Mouse (Mus musculus): ENCODE results near the gene Syt12.

DNA sequence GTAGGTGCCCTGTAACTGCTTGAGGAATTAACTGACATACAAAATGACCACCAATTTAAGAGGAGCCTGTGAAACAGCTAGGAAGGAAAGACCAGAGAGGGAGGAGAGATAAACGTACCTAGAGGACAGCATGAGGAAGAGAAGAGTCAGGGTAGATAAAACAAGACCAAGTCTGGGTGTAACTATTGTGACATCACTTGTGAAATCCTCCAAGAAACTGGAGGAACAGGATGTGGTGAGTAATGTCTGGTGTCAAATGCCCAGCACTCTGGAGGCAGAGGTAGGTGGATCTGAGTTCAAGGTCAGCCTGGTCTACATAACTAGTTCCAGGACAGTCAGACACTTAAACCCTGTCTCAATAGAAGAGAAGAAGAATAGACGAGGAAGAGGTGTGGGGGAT lies 68.2 kb downstream of the Syt12 start:
- no peak for TF ChIP-seq CHD2 (IDR thresholded peaks at IDR 0.05; ENCODE audit: low read length)
- TF ChIP-seq GATA1 (IDR thresholded peaks at IDR 0.05; ENCODE audit: low read depth, low read length), result peak; percentile 77
- peak; percentile 45; the same call in 1 of the 2 replicates for TF ChIP-seq MAX (IDR thresholded peaks at IDR 0.05; ENCODE audit: low read length)
- peak in 1 of 2 experiments; percentile 18; a peak in 1 of 4 replicates for TF ChIP-seq POLR2A (IDR thresholded peaks at IDR 0.05; ENCODE audit: control insufficient read depth in 1 of 2, insufficient read depth in 1 of 2, low read depth in 1 of 2, low read length in 2 of 2, poor library complexity in 1 of 2)
- TF ChIP-seq CTCF (IDR thresholded peaks at IDR 0.05 in 2 of 3, conservative IDR thresholded peaks at IDR 0.05 in 1 of 3; ENCODE audit: control insufficient read depth in 1 of 3, insufficient read depth in 1 of 3, low read depth in 2 of 3, low read length in 3 of 3, poor library complexity in 1 of 3, severe bottlenecking in 1 of 3), result no peak
- TF ChIP-seq TBP (IDR thresholded peaks at IDR 0.05; ENCODE audit: low read depth, low read length), result peak; percentile 79
- no peak for TF ChIP-seq BHLHE40 (IDR thresholded peaks at IDR 0.05; ENCODE audit: borderline replicate concordance, low read depth, low read length)
- TF ChIP-seq SMC3 (IDR thresholded peaks at IDR 0.05; ENCODE audit: low read depth, low read length), result no peak
- TF ChIP-seq MAZ (IDR thresholded peaks at IDR 0.05; ENCODE audit: low read depth, low read length), result no peak
- TF ChIP-seq SIN3A (IDR thresholded peaks at IDR 0.05; ENCODE audit: low read length), result peak; percentile 64; the same call in 1 of the 2 replicates
- TF ChIP-seq EP300 (IDR thresholded peaks at IDR 0.05; ENCODE audit: low read depth in 1 of 2, low read length in 2 of 2), result peak; percentile 39 to 72; a peak in 3 of 4 replicates
- no peak for TF ChIP-seq MAFK (IDR thresholded peaks at IDR 0.05; ENCODE audit: borderline replicate concordance, low read depth, low read length)
